Mouse (Mus musculus): ENCODE data around the gene Safb2. TPM values are rescaled to one million over a fixed set of nuclear protein-coding genes. Genes with fewer than 3 reads are reported as not detected.
A peak's percentile ranks its signal among the peaks of the same experiment; 100 is the strongest.

Safb2 gene
- polyA plus RNA-seq, 1 experiment from 2014 or later: 76.2 TPM

DNA sequence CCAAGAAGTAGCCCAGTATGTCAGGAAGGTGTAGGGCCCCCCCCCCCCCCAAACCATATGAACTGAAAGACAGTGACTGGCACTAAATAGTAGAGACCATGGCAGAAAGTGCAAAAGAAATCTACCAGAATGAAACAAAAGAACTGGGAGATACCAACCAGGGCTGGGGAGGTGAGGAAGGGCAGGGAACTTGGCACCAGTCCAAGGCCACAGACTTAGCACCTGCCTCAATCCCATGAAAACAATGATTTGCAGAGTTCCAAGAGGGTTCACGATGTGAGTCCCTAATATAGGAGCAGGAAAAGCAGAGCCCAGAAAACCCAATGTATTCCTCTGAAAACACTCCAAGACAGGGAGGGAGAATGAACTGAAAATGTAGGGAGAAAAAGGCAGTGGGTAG, 12.2 kb downstream of the Safb2 start:
- no peak overlapping the region for H3K9ac ChIP-seq
- no peaks in the 10 kb centered on the region for H3K27me3 ChIP-seq
- WGBS: 58% methylated on average over 1 of the region's 1 CpGs
- peaks cover 94% of the 10 kb centered on the region for H3K36me3 ChIP-seq
- H3K4me2 ChIP-seq: no peak overlapping the region
- peaks cover 10% of the 10 kb centered on the region for H3K4me1 ChIP-seq (replicated peaks)
- ATAC-seq (ENCODE audit: low FRiP score): no peak
- no peak overlapping the region for H3K4me3 ChIP-seq
- peak overlapping the region; percentile 35; the same call in 1 of the 2 replicates for H3K27ac ChIP-seq
- H3K9me3 ChIP-seq: no peaks in the 10 kb centered on the region

DNA sequence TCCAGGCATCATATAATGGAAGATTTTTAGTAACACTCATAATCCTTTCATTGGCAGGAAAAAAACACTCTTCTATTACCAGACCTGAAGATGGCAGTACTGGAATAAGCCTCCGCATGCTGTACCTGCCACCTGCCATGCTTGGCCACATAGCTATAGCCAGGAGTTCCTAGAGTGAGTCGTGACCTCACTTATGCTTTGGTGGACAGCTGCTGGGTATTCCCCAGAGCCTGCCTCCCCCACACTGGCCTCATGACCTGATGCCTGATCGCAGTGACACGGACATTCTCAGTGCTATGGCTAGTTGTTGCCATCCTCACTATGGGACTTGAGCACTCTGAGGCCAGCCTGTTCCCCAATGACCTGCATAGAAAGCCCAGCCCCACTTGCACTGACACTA, 14.1 kb downstream of the Safb2 start:
- H3K27ac ChIP-seq: no peak overlapping the region
- H3K4me1 ChIP-seq (replicated peaks): peaks cover 10% of the 10 kb centered on the region
- no peak overlapping the region for H3K4me3 ChIP-seq
- H3K36me3 ChIP-seq: peaks cover 97% of the 10 kb centered on the region
- ATAC-seq (ENCODE audit: low FRiP score): no peak
- H3K9me3 ChIP-seq: no peaks in the 10 kb centered on the region
- H3K9ac ChIP-seq: no peak overlapping the region
- whole genome bisulfite sequencing: 95% methylated on average over 4 of the region's 4 CpGs
- no peaks in the 10 kb centered on the region for H3K27me3 ChIP-seq
- H3K4me2 ChIP-seq: no peak overlapping the region

GRCm38 (mm10) chr17:56567370-56567769, 17.0 kb downstream of the Safb2 start:
- Histone ChIP-seq H3K9me3 (no peaks in the 10 kb centered on the region), H3K36me3 (peaks cover 99% of the 10 kb centered on the region), H3K4me2 (no peak overlapping the region), H3K27me3 (no peaks in the 10 kb centered on the region), H3K4me3 (no peak overlapping the region), H3K9ac (no peak overlapping the region), H3K27ac (no peak overlapping the region), H3K4me1 (replicated peaks) (peaks cover 1% of the 10 kb centered on the region)
- ATAC-seq (ENCODE audit: low FRiP score): no peak
- 97% methylated on average over 4 of the region's 4 CpGs for WGBS

DNA sequence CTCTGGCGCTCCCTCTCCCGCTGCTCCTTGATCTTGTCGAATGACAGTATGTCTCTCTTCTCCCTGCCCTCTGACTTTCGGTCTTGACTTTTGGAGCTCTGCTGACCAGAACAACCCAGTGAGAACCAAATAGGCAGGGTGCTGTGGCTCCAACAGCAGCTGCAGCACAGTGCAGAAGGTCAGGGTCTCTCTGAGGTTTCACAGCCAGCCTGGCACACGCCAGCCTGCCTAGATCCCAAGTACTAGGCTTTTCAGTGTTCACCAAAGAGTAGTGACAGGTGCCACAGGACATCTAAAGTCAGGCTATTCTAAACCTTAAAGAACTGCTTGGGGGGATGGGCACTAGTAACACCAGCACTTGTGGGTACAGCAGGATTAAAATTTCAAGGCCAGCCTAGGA, 17.5 kb downstream of the Safb2 start:
- no peak for ATAC-seq (ENCODE audit: low FRiP score)
- WGBS: 91% methylated on average over 5 of the region's 5 CpGs
- H3K9me3 ChIP-seq: no peaks in the 10 kb centered on the region

DNA sequence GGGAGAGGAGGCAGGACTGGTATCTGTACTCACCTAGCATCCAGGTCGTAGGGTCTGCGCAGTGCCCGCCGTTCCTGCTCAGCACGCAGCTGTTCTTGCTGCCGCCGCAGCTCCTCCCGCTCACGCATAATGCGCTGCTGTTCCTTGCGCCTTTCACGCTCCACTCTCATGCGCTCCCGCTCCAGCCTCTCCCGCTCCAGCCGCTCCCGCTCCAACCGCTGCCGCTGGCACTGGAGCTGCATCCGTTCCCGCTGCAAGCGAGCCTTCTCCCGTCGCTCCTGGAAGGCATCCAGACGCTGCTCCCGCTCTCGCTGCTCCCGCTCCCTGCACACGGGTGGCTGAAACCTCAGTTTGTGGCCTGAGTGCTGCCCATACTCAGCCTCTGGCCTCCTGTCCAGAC, 18.1 kb downstream of the Safb2 start:
- no peak for ATAC-seq (ENCODE audit: low FRiP score)
- Histone ChIP-seq H3K36me3 (peaks cover 99% of the 10 kb centered on the region), H3K9ac (no peak overlapping the region), H3K9me3 (no peaks in the 10 kb centered on the region), H3K4me1 (replicated peaks) (no peaks in the 10 kb centered on the region), H3K27ac (no peak overlapping the region), H3K27me3 (no peaks in the 10 kb centered on the region), H3K4me3 (no peak overlapping the region), H3K4me2 (no peak overlapping the region)
- WGBS: 94% methylated on average over 29 of the region's 29 CpGs

More for the DNA sequence above, 17.5 kb downstream of the Safb2 start:
- Histone ChIP-seq H3K9ac (no peak overlapping the region), H3K27me3 (no peaks in the 10 kb centered on the region), H3K4me1 (replicated peaks) (no peaks in the 10 kb centered on the region), H3K27ac (no peak overlapping the region), H3K36me3 (peaks cover 99% of the 10 kb centered on the region), H3K4me2 (no peak overlapping the region), H3K4me3 (no peak overlapping the region)

DNA sequence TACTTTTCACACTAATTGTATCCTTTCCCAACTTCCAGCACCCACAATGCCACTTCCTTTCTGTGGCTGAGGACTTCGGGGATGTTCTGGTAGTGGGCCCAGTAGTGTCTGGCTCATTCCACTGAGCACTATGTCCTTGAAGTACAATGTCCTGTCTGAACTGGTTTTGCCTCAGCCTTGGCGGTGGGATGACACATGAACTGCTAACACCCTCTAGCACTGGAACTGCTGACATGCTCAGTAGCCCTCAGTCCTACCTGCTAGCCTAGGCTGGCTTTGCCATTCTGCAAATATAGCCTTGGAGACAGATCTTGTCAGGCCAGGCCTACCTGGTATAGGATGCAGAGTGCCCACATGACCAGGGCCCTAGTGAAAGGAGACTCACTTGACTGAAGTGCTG, 22.5 kb downstream of the Safb2 start:
- H3K27ac ChIP-seq: no peak overlapping the region
- WGBS: 95% methylated on average over 2 of the region's 2 CpGs
- no peak overlapping the region for H3K4me3 ChIP-seq
- peaks cover 62% of the 10 kb centered on the region for H3K36me3 ChIP-seq
- H3K9me3 ChIP-seq: no peaks in the 10 kb centered on the region
- H3K27me3 ChIP-seq: no peaks in the 10 kb centered on the region
- ATAC-seq (ENCODE audit: low FRiP score): no peak
- no peak overlapping the region for H3K9ac ChIP-seq
- H3K4me2 ChIP-seq: no peak overlapping the region
- H3K4me1 ChIP-seq (replicated peaks): no peaks in the 10 kb centered on the region

DNA sequence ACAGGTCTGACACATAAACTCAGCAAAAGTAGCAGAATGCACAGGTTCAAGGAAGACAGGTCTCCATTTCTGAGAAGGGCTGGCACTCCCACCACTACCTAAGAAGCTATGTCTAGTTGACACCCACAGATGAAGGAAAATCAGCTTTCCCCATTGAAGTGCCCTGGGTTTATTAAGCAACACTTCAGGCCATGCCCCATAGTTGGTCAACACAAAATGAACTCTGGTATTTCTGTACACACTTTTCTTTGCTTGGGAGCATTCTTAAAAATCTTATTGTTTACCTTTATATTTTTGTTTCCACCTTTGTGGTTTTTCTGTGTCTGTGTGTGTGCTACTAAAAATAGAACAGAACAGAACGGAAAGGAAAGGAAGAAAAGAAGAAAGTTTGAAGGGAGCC, 24.3 kb downstream of the Safb2 start:
- no peaks in the 10 kb centered on the region for H3K27me3 ChIP-seq
- no peak overlapping the region for H3K4me2 ChIP-seq
- H3K9ac ChIP-seq: no peak overlapping the region
- peaks cover 45% of the 10 kb centered on the region for H3K36me3 ChIP-seq
- H3K9me3 ChIP-seq: no peaks in the 10 kb centered on the region
- WGBS: 86% methylated on average over 1 of the region's 1 CpGs
- H3K4me1 ChIP-seq (replicated peaks): no peaks in the 10 kb centered on the region
- no peak overlapping the region for H3K27ac ChIP-seq
- H3K4me3 ChIP-seq: no peak overlapping the region
- no peak for ATAC-seq (ENCODE audit: low FRiP score)

GRCm38 (mm10) chr17:56559386-56559785, 25.0 kb downstream of the Safb2 start:
- no peak for ATAC-seq (ENCODE audit: low FRiP score)
- Histone ChIP-seq H3K36me3 (peaks cover 38% of the 10 kb centered on the region), H3K4me3 (no peak overlapping the region), H3K9me3 (no peaks in the 10 kb centered on the region), H3K27ac (no peak overlapping the region), H3K4me1 (replicated peaks) (no peaks in the 10 kb centered on the region), H3K27me3 (no peaks in the 10 kb centered on the region), H3K4me2 (no peak overlapping the region), H3K9ac (peak overlapping the region; percentile 24; the same call in 1 of the 2 replicates)
- WGBS: 80% methylated on average over 3 of the region's 3 CpGs

DNA sequence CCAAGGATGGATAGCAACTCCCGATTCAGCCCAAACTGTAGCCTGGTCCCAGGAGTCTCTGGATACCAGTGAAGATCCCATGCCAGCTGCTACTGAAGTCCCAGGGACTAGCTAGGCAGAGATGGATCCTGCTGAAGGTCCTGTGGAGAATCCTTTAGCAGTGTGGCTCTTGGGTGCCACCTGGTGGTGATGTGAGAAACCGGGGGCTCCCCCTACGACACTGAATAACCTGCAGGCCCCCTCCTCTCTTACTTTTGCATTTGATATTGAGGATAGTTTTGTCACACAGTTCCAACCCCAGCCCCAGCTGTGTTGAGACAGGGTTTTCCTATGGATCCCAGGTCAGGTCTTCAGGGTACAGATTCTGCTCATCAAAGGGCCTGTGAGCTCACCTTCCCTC, 25.9 kb downstream of the Safb2 start:
- peak; percentile 48 for ATAC-seq (ENCODE audit: low FRiP score)
- Histone ChIP-seq H3K9ac (no peak overlapping the region), H3K27me3 (no peaks in the 10 kb centered on the region), H3K4me2 (no peak overlapping the region), H3K27ac (no peak overlapping the region), H3K36me3 (peaks cover 28% of the 10 kb centered on the region), H3K4me3 (no peak overlapping the region), H3K4me1 (replicated peaks) (no peaks in the 10 kb centered on the region), H3K9me3 (no peaks in the 10 kb centered on the region)
- WGBS: 17% methylated on average over 3 of the region's 3 CpGs

DNA sequence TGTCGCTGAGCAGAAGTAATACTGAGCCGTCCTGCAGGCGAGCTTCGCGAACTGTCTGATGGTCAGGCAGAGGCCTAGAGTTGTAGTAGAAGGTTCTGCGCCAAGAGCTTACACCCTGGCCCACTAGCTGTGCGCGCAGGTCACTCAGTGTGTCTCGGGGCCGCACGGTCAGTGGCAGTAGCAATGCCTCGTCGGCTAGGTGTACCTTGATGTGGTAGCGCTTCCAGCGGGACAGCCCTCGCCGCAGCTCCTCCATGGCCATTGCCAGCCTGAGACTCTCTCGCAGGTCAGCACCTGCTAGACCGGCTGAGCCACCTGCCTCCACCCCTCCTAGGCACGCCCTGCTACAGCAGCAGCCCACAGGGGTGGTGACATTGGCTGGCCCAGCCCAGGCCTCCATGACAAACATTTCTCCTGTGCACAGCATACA, 30.2 kb downstream of the Safb2 start, which contains the start of gene Gm20219:
TSS of gene Gm20219 (minus strand) at position 266 of the 430 bp plus-strand sequence.
- Histone ChIP-seq H3K4me2 (no peak within 1 kb of the TSS), H3K36me3 (no peaks in the 10 kb centered on the region), H3K27me3 (no peaks in the 10 kb centered on the region), H3K27ac (peak within 1 kb of the TSS; percentile 92), H3K4me1 (replicated peaks) (peaks cover 27% of the 10 kb centered on the region), H3K9ac (peak within 1 kb of the TSS; percentile 5; the same call in 1 of the 2 replicates), H3K4me3 (no peak within 1 kb of the TSS), H3K9me3 (no peaks in the 10 kb centered on the region)
- 79% methylated on average over 20 of the region's 20 CpGs for WGBS
- no peak for ATAC-seq (ENCODE audit: low FRiP score)

DNA sequence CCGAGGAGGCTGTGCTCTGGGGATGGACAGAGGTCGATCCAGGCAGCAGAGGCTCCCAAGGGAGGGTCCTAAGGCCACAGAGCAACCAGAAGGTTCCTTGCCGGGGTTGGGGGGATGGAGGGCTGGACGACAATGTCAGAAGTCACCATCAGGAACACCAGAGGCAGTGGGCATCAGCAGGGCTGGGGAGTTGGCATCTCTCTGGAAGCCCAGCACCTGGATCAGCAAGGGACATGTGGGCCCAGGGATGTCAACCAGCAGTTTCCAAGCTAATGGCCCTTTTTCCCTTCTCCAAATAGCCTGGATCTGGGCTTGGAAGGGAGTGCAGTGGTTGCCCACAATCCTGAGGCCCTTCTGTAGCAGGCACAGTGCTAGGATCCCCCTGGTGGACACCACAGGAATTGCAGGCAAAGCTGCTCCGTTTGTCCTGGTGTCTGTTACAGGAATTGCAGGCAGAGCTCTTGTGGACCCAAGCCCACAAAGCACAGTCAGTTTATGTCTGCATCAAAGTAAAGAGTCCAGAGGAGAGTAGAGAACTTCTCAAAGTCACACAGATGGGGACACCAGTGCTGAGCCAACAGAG, 31.5 kb downstream of the Safb2 start:
- no peak for ATAC-seq (ENCODE audit: low FRiP score)
- Histone ChIP-seq H3K9me3 (no peaks in the 10 kb centered on the region), H3K27ac (peak overlapping the region; percentile 92), H3K4me3 (no peak overlapping the region), H3K36me3 (no peaks in the 10 kb centered on the region), H3K27me3 (no peaks in the 10 kb centered on the region), H3K9ac (no peak overlapping the region), H3K4me2 (no peak overlapping the region), H3K4me1 (replicated peaks) (peaks cover 38% of the 10 kb centered on the region)
- WGBS: 47% methylated on average over 5 of the region's 5 CpGs

- Histone ChIP-seq H3K36me3 (no peaks in the 10 kb centered on the region), H3K4me2 (no peak overlapping the region), H3K27me3 (no peaks in the 10 kb centered on the region), H3K27ac (peak overlapping the region; percentile 92), H3K4me1 (replicated peaks) (peaks cover 45% of the 10 kb centered on the region), H3K4me3 (no peak overlapping the region), H3K9ac (no peak overlapping the region), H3K9me3 (no peaks in the 10 kb centered on the region)
- peak; percentile 81 for ATAC-seq (ENCODE audit: low FRiP score)
- WGBS: 27% methylated on average over 6 of the region's 6 CpGs
These were observed 32.4 kb downstream of the Safb2 start for GRCm38 (mm10) chr17:56551841-56552581.

Data from hindbrain, embryonic 13.5 days (tissue).